Mouse (Mus musculus): Measurements from ENCODE around the gene Nfe2. TPM values are rescaled to one million over a fixed set of nuclear protein-coding genes. Genes with fewer than 3 reads are reported as not detected.

Nfe2 gene
- polyA plus RNA-seq, 1 experiment = 321 TPM

DNA sequence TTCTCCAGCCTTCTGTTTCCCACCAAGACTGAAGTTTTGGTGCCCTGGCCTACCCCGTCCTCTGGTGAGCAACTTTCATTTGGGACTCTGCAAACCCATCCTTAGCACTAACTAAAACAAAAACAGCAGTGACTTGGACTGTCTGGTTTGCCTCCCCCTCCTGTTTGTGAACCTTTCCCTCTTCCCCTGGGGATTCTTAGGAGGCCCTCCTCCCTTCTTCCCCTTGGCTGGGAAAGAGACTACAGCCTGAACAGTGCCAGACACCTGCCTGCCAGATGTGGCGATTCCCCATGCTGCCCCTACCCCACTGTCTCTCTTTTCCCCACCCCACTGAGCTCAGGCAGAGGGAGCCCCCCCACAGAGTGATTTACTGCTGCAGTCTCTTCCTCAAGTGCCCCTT, 42.8 kb upstream of the Nfe2 start:
- H3K9me3 ChIP-seq = no peaks in the 10 kb centered on the region
- no peak overlapping the region for H3K4me3 ChIP-seq (replicated peaks)
- H3K36me3 ChIP-seq (replicated peaks; ENCODE audit: low read length) = peaks cover 57% of the 10 kb centered on the region
- TF ChIP-seq FLI1 (IDR thresholded peaks at IDR 0.05; ENCODE audit: low read length) (no peak), GATA1 (IDR thresholded peaks at IDR 0.05; ENCODE audit: borderline replicate concordance, low read length) (no peak)
- H3K27me3 ChIP-seq (replicated peaks) = peaks cover 28% of the 10 kb centered on the region
- peaks cover 56% of the 10 kb centered on the region for H3K4me1 ChIP-seq

DNA sequence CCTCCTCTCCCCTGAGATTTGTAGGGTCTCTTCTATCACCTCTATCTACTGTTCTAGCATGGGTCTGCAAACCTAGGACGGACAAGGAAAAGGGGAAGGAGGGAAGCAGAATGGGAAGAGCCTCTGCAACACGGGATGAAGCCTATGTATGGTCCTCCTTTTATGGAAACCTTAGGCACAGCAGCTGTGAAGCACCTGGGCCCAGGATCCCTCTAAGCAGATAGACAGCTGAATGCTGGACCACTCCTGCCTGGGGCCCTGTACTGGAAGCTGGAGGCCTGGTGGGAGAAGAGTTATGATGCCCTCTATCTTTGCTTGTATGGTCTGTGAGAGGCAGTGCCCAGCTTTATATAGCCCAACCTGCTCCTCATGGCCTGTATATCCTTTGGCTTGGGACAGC, 42.4 kb upstream of the Nfe2 start:
- Histone ChIP-seq H3K27me3 (replicated peaks) (peaks cover 28% of the 10 kb centered on the region), H3K36me3 (replicated peaks; ENCODE audit: low read length) (peaks cover 62% of the 10 kb centered on the region), H3K4me1 (peaks cover 52% of the 10 kb centered on the region), H3K9me3 (no peaks in the 10 kb centered on the region), H3K4me3 (replicated peaks) (no peak overlapping the region)
- TF ChIP-seq GATA1 (IDR thresholded peaks at IDR 0.05; ENCODE audit: borderline replicate concordance, low read length) = no peak
- no peak for TF ChIP-seq FLI1 (IDR thresholded peaks at IDR 0.05; ENCODE audit: low read length)

DNA sequence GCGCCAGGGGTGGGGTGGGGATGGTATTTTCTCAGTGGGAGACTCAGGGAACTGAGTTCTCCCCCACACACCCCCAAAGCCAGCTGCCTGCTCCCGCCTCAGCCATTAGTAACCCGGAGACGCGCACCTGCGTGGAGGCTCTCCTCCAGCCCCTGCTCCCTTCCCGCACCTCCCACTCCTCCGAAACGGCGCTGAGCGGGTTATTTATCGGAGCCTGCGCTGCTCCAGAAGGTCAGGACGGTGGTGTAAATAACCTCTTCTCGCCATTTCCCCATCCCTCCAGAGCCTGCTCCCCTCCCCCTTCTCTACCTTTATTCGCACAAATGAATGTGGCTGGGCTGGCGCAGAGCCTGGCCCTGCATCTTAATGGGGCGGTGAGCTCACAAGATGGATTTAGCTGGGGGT, 41.9 kb upstream of the Nfe2 start:
- Histone ChIP-seq H3K4me1 (peaks cover 47% of the 10 kb centered on the region), H3K4me3 (replicated peaks) (no peak overlapping the region)
- no peak for TF ChIP-seq GATA1 (IDR thresholded peaks at IDR 0.05; ENCODE audit: borderline replicate concordance, low read length)
- TF ChIP-seq FLI1 (IDR thresholded peaks at IDR 0.05; ENCODE audit: low read length) = no peak

DNA sequence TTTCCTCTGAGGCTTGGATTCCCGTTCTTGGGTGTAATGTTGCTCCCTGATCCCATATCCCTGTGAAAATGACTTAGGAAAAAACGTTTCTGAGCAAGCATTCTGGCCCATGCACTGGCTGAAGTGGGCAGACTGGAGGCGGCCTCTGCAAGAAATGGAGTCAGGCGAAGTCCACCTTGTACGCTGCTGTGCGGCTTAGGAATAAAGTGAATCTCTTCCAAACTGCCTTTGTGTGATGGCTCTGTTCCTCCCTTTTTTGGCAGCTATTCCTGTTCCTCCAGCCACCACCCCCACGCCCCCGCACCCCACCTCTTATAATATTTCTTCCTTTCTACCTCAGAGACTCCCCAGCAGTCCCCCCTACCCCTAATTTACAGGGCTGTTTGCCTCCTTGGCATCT, 41.4 kb upstream of the Nfe2 start:
- no peak for TF ChIP-seq GATA1 (IDR thresholded peaks at IDR 0.05; ENCODE audit: borderline replicate concordance, low read length)
- TF ChIP-seq FLI1 (IDR thresholded peaks at IDR 0.05; ENCODE audit: low read length) = no peak
- peaks cover 42% of the 10 kb centered on the region for H3K4me1 ChIP-seq
- peaks cover 70% of the 10 kb centered on the region for H3K36me3 ChIP-seq (replicated peaks; ENCODE audit: low read length)
- H3K9me3 ChIP-seq = no peaks in the 10 kb centered on the region
- H3K4me3 ChIP-seq (replicated peaks) = no peak overlapping the region
- peaks cover 23% of the 10 kb centered on the region for H3K27me3 ChIP-seq (replicated peaks)

More for the DNA sequence above, 41.9 kb upstream of the Nfe2 start:
- Histone ChIP-seq H3K36me3 (replicated peaks; ENCODE audit: low read length) (peaks cover 67% of the 10 kb centered on the region), H3K27me3 (replicated peaks) (peaks cover 26% of the 10 kb centered on the region), H3K9me3 (no peaks in the 10 kb centered on the region)

DNA sequence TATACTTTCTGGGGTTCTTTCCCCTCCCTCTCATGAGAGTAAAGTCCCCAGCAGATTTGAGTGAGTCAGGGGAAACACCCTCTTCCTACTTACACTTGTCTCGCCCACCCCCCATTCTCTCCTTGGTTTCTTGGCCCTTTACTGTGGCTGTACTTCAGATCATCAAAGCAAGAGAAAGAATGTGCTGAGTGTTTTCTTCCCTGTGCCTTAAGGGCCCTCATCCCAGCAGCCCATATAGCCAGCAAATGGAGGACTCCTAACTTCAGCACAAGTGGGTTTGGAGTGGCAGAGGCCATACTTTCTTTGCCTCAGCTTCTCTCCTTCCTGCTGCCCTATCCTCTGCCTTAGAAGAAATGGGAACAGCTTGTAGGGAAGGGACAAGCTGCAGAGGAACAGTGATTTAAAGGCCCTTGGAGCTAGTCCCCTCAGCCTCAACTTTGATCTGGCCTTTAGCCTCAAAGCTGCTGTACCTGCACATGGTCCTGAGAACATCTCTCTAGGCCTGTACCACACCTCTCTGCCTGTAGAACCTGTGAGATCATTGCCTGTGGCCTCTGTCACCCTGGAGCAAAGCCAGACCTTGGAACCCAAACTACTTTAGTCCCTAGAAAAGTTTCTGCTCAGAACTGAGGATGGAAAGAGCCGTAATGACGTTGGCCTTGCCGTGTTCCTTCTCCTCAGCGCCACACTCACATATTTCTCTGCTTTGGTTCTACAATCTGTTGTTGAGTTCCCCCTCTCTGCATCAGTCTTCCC, 40.8 kb upstream of the Nfe2 start:
- no peak overlapping the region for H3K4me3 ChIP-seq (replicated peaks)
- TF ChIP-seq GATA1 (IDR thresholded peaks at IDR 0.05; ENCODE audit: borderline replicate concordance, low read length) (no peak), FLI1 (IDR thresholded peaks at IDR 0.05; ENCODE audit: low read length) (no peak)
- peaks cover 17% of the 10 kb centered on the region for H3K27me3 ChIP-seq (replicated peaks)
- H3K4me1 ChIP-seq = peaks cover 36% of the 10 kb centered on the region
- no peaks in the 10 kb centered on the region for H3K9me3 ChIP-seq
- peaks cover 73% of the 10 kb centered on the region for H3K36me3 ChIP-seq (replicated peaks; ENCODE audit: low read length)

DNA sequence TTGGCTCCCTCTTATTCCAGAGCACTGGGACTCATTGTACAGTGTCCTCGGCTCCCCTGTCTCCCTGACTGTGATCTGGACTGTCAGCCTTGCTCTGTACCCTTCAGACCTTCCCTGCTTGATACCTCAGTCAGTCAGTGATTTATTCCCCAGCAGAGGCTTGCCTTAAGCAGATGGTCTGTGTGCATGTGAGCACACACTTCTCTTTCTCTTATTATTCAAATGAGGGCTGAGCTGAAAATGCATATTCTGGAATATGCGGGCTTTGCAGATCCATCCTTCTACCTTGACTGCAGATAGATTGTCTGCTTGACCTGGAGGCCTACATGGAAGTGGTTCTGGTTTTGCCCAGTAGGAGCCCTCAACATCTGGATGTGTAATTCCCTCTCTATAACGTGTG, 39.8 kb upstream of the Nfe2 start:
- H3K27me3 ChIP-seq (replicated peaks) = peaks cover 7% of the 10 kb centered on the region
- peaks cover 26% of the 10 kb centered on the region for H3K4me1 ChIP-seq
- H3K4me3 ChIP-seq (replicated peaks) = no peak overlapping the region
- H3K9me3 ChIP-seq = no peaks in the 10 kb centered on the region
- TF ChIP-seq FLI1 (IDR thresholded peaks at IDR 0.05; ENCODE audit: low read length) (no peak), GATA1 (IDR thresholded peaks at IDR 0.05; ENCODE audit: borderline replicate concordance, low read length) (no peak)
- peaks cover 83% of the 10 kb centered on the region for H3K36me3 ChIP-seq (replicated peaks; ENCODE audit: low read length)

DNA sequence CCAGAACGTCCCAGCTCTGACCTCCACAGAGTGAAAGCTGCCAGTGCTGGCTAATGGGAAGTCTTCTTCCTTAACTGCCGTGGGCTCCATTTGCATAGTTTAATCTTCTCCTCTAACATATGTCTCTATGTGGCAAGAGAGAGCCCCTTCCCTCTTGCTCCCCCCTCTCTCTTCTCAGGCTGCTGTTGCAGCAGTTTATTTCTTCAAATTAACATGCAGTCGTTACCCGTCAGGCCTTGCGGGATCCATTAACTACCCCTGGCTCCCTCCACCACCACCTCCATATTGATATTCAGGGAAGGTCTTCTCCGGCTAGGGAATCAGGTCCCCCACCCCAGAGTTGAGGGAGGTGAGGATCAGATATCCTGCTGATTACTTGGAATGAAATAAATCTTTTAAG, 39.1 kb upstream of the Nfe2 start:
- Histone ChIP-seq H3K4me1 (peaks cover 19% of the 10 kb centered on the region), H3K9me3 (no peaks in the 10 kb centered on the region), H3K36me3 (replicated peaks; ENCODE audit: low read length) (peaks cover 90% of the 10 kb centered on the region), H3K27me3 (replicated peaks) (peaks cover under 1% of the 10 kb centered on the region), H3K4me3 (replicated peaks) (no peak overlapping the region)
- no peak for TF ChIP-seq FLI1 (IDR thresholded peaks at IDR 0.05; ENCODE audit: low read length)
- no peak for TF ChIP-seq GATA1 (IDR thresholded peaks at IDR 0.05; ENCODE audit: borderline replicate concordance, low read length)

DNA sequence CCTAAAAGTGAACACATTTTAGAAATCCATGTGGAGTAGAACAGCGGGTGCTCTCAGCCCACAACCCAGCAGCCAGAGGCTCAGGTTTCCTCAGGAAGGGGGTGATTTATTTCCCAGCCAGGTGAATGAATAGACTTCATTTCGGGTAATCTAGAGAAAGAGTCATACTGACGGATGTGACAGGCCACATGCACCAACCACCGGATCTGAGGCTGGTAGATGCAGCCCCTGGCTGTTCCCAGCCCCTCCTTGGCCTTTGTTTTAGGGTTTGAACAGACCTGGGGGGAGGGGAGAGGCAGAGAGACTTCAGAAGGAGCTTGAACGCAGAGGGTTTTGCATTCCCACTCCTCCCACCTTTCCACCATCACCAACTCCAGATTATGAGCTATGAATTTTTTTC, 37.6 kb upstream of the Nfe2 start:
- H3K4me1 ChIP-seq = peaks cover 5% of the 10 kb centered on the region
- TF ChIP-seq FLI1 (IDR thresholded peaks at IDR 0.05; ENCODE audit: low read length) (no peak), GATA1 (IDR thresholded peaks at IDR 0.05; ENCODE audit: borderline replicate concordance, low read length) (no peak)
- H3K4me3 ChIP-seq (replicated peaks) = no peak overlapping the region
- H3K36me3 ChIP-seq (replicated peaks; ENCODE audit: low read length) = peaks cover 95% of the 10 kb centered on the region
- H3K9me3 ChIP-seq = no peaks in the 10 kb centered on the region
- H3K27me3 ChIP-seq (replicated peaks) = no peaks in the 10 kb centered on the region

DNA sequence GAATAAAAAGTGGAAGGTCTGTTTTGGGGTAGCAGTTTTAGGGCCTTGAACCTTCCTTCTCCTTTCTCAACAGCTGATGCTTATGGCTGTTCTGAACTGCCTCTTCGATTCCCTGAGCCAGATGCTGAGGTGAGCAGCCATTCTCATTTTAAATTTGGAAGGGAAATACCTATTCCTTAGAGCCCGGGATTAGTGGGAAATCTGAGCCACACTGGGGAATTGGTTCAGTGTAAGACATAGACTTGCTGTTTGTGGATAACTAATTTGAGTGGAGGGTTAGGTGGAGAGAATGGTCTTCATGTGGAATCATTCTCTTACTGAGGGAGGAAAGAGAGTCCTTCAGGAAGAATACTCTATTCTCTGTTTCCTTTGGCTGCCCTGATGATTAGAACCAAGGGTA, 36.4 kb upstream of the Nfe2 start:
- Histone ChIP-seq H3K4me3 (replicated peaks) (no peak overlapping the region), H3K9me3 (no peaks in the 10 kb centered on the region), H3K27me3 (replicated peaks) (no peaks in the 10 kb centered on the region), H3K4me1 (peaks cover 9% of the 10 kb centered on the region; the same call in 1 of the 2 replicates), H3K36me3 (replicated peaks; ENCODE audit: low read length) (peaks cover 95% of the 10 kb centered on the region)
- TF ChIP-seq GATA1 (IDR thresholded peaks at IDR 0.05; ENCODE audit: borderline replicate concordance, low read length) = no peak
- no peak for TF ChIP-seq FLI1 (IDR thresholded peaks at IDR 0.05; ENCODE audit: low read length)

DNA sequence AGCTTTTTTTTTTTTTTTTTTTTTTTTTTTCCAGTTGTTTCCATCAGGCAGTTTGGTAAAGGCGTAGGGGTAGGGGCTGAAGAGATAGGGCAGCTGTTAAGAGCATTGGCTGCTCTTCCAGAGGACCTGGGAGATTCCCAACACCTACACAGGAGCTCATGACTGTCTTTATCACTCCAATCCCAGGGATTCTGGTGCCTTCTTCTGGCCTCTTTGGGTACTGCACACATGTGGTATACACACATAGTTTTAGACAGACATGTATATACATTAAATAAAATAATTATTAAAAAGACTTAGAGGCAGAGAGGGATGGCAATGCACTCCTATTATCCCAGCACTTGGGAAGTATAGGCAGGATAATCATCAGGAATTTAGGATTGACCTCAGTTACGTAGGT, 35.2 kb upstream of the Nfe2 start:
- no peak for TF ChIP-seq FLI1 (IDR thresholded peaks at IDR 0.05; ENCODE audit: low read length)
- no peak for TF ChIP-seq GATA1 (IDR thresholded peaks at IDR 0.05; ENCODE audit: borderline replicate concordance, low read length)
- H3K27me3 ChIP-seq (replicated peaks) = no peaks in the 10 kb centered on the region
- H3K36me3 ChIP-seq (replicated peaks; ENCODE audit: low read length) = peaks cover 95% of the 10 kb centered on the region
- peaks cover 21% of the 10 kb centered on the region for H3K4me1 ChIP-seq
- no peaks in the 10 kb centered on the region for H3K9me3 ChIP-seq
- no peak overlapping the region for H3K4me3 ChIP-seq (replicated peaks)
